Mouse (Mus musculus) embryonic facial prominence, embryonic 13.5 days (tissue): Measurements from ENCODE around the gene Veph1. TPM values are rescaled to one million over a fixed set of nuclear protein-coding genes. Genes with fewer than 3 reads are reported as not detected.
A peak's percentile ranks its signal among the peaks of the same experiment; 100 is the strongest.

Source experiments
- ATAC-seq: fragments of 200-750 bp; cut with Nextera tagmentation; 2 replicates; pipeline ENCODE4 v1.8.0; 2017; ENCODE audit warnings: low read depth; ENCODE audit not compliant: insufficient number of reproducible peaks, insufficient read depth, low FRiP score, low TSS enrichment
- H3K27ac ChIP-seq: fragments of 300-500 bp; sonication (generic); 2 replicates; pipeline ENCODE4 v1.5.1; 2015; ENCODE audit warnings: moderate library complexity, mild to moderate bottlenecking, inconsistent platforms
- H3K27me3 ChIP-seq: fragments of 300-500 bp; sonication (generic); 2 replicates; pipeline ENCODE4 v1.6.1; 2015; ENCODE audit warnings: mild to moderate bottlenecking, inconsistent platforms
- H3K36me3 ChIP-seq: fragments of 300-500 bp; sonication (generic); 2 replicates; pipeline ENCODE4 v1.6.1; 2015; ENCODE audit warnings: mild to moderate bottlenecking, inconsistent platforms
- H3K4me1 ChIP-seq: fragments of 300-500 bp; sonication (generic); 2 replicates; pipeline ENCODE4 v1.6.1; 2015; ENCODE audit warnings: inconsistent platforms
- H3K4me2 ChIP-seq: fragments of 300-500 bp; sonication (generic); 2 replicates; pipeline ENCODE4 v1.6.1; 2015; ENCODE audit warnings: moderate library complexity, mild to moderate bottlenecking, inconsistent platforms
- H3K4me3 ChIP-seq: fragments of 300-500 bp; sonication (generic); 2 replicates; pipeline ENCODE4 v1.5.1; 2015; ENCODE audit warnings: mild to moderate bottlenecking, inconsistent platforms
- H3K9ac ChIP-seq: fragments of 300-500 bp; sonication (generic); 2 replicates; pipeline ENCODE4 v1.6.1; 2015; ENCODE audit warnings: mild to moderate bottlenecking, inconsistent platforms
- H3K9me3 ChIP-seq: fragments of 300-500 bp; sonication (generic); 2 replicates; pipeline ENCODE4 v1.6.1; 2016; ENCODE audit warnings: inconsistent platforms
- WGBS: fragments of 180-500 bp; shearing (Covaris S2); methylation state at CpG from one replicate; pipeline ENCODE4 v1.1.7; 2015; ENCODE audit warnings: mixed read lengths; 5-methylcytosine and 5-hydroxymethylcytosine counted together
- polyA plus RNA-seq: library from polyadenylated mRNA; unstranded; fragments of >200 nt; fragmentation: Nextera tagmentation; extraction: Ambion mirVana; gene quantifications from 2 replicates; pipeline ENCODE4 v1.2.1, GENCODE M21; 2015

Veph1 gene
- polyA plus RNA-seq, 1 experiment from 2014 or later, result 2.8 TPM

DNA sequence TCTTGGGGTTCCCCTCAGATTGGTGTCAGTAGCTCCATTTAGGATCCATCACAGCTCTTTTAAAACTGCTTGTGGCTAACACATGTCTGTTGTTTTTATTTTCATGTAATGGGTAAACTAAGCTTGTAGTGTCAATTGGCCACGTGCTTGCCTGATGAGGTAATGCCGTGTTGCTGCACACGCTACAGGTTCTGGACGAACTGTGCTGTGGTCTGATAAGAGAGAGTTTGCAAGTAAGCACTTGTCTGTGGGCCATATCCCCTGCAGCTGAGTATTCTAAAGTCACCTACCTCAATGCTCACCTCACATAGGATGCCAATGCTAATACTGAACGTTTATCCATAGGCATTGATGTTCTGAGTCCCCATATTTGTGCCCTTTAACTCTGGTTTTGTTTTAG, 131.6 kb downstream of the Veph1 start:
- Histone ChIP-seq H3K4me1 (peaks cover 38% of the 10 kb centered on the region), H3K36me3 (no peaks in the 10 kb centered on the region), H3K9me3 (no peaks in the 10 kb centered on the region), H3K4me3 (no peak overlapping the region), H3K9ac (no peak overlapping the region), H3K27me3 (no peaks in the 10 kb centered on the region), H3K4me2 (no peak overlapping the region), H3K27ac (no peak overlapping the region)
- no peak for ATAC-seq
- WGBS, result 80% methylated on average over 5 of the region's 5 CpGs

DNA sequence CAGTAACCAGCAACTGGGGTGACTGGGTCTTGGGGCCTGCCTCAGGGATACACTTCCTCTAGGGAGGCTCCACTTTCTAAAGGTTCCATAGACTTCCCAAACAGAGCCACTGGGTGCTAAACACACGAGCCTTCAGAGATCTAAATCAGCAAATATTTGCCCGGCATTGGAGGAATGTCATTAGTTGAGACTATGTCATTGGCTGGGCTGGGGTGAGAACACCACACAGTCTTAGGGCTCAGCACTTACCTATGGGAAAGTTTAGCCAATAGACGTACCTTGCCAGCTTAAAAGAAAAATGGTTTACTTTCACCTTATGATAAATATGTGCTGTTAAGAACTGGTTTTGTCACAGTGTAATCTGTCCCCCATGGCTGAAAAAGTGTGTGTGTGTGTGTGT, 132.1 kb downstream of the Veph1 start:
- no peaks in the 10 kb centered on the region for H3K36me3 ChIP-seq
- H3K4me3 ChIP-seq, result no peak overlapping the region
- no peaks in the 10 kb centered on the region for H3K27me3 ChIP-seq
- H3K4me1 ChIP-seq, result peaks cover 38% of the 10 kb centered on the region
- no peaks in the 10 kb centered on the region for H3K9me3 ChIP-seq
- no peak for ATAC-seq
- no peak overlapping the region for H3K9ac ChIP-seq
- WGBS, result 68% methylated on average over 3 of the region's 3 CpGs
- no peak overlapping the region for H3K27ac ChIP-seq
- H3K4me2 ChIP-seq, result no peak overlapping the region

DNA sequence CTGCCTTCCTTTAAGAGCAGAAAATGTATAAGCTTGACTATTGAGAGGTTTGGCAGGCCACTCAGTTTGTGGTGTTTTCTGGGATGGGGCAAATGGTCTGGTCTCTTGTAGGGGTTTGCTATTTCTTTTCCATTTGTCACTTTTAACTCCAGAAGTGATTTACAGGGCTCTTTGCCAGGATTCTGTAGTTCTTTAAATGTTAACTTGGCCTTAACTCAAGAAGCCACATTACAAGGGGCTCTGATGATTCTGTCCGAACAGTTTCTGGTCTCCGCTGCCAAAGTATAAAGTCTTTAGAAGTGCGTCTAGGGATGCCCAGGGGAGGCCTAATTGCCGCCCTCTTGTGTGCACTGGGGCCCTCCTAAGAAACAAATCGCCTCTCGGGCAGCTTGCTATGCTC, 134.0 kb downstream of the Veph1 start:
- WGBS, result 48% methylated on average over 6 of the region's 6 CpGs
- no peak overlapping the region for H3K4me3 ChIP-seq
- H3K9ac ChIP-seq, result no peak overlapping the region

DNA sequence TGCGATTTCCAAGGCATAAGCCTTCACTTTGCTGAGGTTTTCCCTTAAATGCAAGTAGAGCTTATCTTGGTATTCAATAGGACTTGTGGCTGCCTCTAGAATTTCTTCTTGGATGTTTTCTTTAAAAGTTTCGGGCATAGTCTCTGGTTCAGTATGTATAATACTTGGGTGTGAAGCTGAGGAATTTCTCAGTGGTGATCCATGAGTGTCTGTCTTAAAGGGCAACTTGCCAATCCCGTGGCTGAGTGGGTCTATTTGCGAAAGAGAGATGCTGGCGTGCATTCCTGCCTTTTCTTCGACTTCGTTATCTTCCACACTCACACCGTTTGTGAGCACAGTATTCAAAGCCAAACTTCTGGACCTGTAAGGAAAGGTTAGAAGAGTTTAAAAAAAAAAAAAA, 138.7 kb downstream of the Veph1 start:
- Histone ChIP-seq H3K27me3 (no peaks in the 10 kb centered on the region), H3K27ac (no peak overlapping the region; the same call in 1 of the 2 replicates), H3K4me1 (peaks cover 13% of the 10 kb centered on the region; the same call in 1 of the 2 replicates), H3K9me3 (no peaks in the 10 kb centered on the region), H3K4me3 (no peak overlapping the region), H3K9ac (no peak overlapping the region), H3K4me2 (no peak overlapping the region), H3K36me3 (no peaks in the 10 kb centered on the region)
- ATAC-seq, result no peak
- 72% methylated on average over 8 of the region's 8 CpGs for WGBS

More for the DNA sequence above, 134.0 kb downstream of the Veph1 start:
- ATAC-seq, result no peak
- H3K4me2 ChIP-seq, result no peak overlapping the region
- H3K9me3 ChIP-seq, result no peaks in the 10 kb centered on the region
- peaks cover 38% of the 10 kb centered on the region for H3K4me1 ChIP-seq
- no peaks in the 10 kb centered on the region for H3K36me3 ChIP-seq
- H3K27ac ChIP-seq, result peak overlapping the region; percentile 55; the same call in 1 of the 2 replicates
- H3K27me3 ChIP-seq, result no peaks in the 10 kb centered on the region

DNA sequence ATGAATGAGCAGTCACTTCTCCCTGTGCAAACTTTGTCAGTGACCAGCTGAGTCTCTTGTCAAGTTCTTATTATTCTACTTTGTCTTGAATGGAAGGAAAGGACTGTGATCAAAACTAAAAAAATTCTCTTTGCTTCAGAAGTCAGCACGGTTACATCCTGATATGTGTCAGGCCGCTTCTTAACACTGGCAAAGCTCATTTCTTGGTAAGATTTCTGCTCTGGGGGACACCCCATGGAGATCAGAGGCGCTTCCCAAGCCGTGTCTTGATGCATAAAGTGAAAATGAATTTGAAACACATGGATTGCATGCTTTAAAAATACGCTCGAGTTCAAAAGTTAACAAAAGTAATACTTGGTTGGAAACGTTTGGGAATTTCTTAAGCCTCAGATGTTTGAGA, 159.0 kb downstream of the Veph1 start:
- Histone ChIP-seq H3K36me3 (no peaks in the 10 kb centered on the region), H3K27ac (no peak overlapping the region), H3K9ac (no peak overlapping the region), H3K9me3 (no peaks in the 10 kb centered on the region), H3K4me1 (peaks cover 26% of the 10 kb centered on the region), H3K27me3 (no peaks in the 10 kb centered on the region), H3K4me3 (no peak overlapping the region), H3K4me2 (no peak overlapping the region)
- no peak for ATAC-seq
- 38% methylated on average over 7 of the region's 7 CpGs for WGBS

DNA sequence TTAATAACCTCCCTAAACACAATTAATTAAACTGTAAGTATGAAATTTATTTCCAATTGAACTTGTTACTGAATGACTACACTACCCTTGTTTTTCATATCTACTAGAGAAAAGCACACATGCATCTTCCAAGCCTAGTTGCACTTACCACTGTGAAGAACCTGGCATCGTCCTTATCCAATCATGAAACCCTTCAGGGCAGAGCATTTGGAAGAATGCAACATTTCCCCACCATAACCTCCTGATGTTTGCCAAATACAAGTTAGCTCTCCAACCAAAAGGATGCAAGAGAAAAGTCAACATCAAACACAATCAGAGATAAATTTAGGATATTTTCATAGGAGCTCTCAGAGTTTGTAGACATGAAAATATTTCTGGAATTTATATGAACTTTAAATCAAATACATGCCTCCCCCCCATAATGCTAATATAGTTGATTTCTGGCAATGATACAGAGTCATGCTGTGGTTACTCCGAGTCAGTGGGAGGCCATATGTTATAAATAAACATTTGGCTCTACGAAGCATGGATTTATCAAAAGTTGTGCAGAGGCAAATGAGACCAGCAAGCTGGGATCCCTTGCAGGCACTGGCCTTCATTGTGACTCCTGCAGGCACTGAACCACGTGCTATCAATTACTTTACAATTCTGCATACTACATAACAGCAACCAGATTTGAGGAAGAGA, 165.2 kb downstream of the Veph1 start:
- H3K4me1 ChIP-seq, result peaks cover 35% of the 10 kb centered on the region
- no peak overlapping the region for H3K4me3 ChIP-seq
- H3K9ac ChIP-seq, result no peak overlapping the region
- H3K27me3 ChIP-seq, result no peaks in the 10 kb centered on the region
- H3K4me2 ChIP-seq, result no peak overlapping the region
- H3K27ac ChIP-seq, result peak overlapping the region; percentile 72
- H3K36me3 ChIP-seq, result no peaks in the 10 kb centered on the region
- H3K9me3 ChIP-seq, result no peaks in the 10 kb centered on the region
- ATAC-seq, result peak; percentile 68; the same call in 1 of the 2 replicates
- WGBS, result 21% methylated on average over 4 of the region's 4 CpGs

DNA sequence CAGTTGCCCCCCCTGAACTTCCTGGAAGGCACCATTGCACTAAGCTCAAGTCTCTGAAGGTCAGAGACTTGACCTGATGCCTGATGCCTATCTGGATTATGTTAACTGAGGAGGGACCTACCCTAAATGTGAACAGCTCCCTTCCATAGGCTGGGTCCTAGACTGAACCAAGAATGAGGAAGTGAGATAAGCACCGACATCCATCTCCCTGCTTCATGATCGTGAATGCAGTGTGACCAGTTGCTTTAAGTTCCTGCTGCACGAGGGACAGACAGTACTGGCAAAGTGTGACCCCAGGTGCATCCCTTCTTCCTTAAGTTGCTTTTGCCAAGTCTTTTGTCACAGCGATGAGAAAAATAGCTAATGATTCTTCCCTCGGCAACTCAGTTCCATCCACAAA, 166.9 kb downstream of the Veph1 start:
- no peak overlapping the region for H3K4me2 ChIP-seq
- H3K27ac ChIP-seq, result no peak overlapping the region
- no peak for ATAC-seq
- no peak overlapping the region for H3K9ac ChIP-seq
- no peaks in the 10 kb centered on the region for H3K36me3 ChIP-seq
- H3K4me3 ChIP-seq, result no peak overlapping the region
- 60% methylated on average over 5 of the region's 5 CpGs for WGBS
- peaks cover 27% of the 10 kb centered on the region for H3K4me1 ChIP-seq
- H3K9me3 ChIP-seq, result no peaks in the 10 kb centered on the region
- H3K27me3 ChIP-seq, result no peaks in the 10 kb centered on the region

DNA sequence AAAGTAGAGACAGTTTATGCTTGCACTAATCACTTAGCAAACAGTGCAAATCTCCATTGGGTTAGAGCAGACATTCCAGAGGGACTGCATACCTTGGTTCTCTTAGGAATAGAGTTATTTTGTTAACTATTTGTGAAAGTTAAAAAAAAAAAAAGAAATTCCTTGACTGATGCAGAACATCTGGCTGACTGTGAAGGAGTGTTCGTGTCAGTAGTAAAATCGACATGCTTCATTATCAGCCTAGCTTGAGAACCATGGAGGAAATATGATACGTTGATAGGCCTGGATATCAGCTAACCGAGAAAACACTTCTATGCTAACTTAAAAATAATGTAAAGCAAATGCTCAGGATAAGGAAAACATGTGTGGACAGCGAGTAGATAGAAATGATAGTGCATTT, 191.1 kb downstream of the Veph1 start:
- no peak for ATAC-seq
- Histone ChIP-seq H3K4me1 (peaks cover 22% of the 10 kb centered on the region), H3K4me2 (peak overlapping the region; percentile 11; the same call in 1 of the 2 replicates), H3K4me3 (no peak overlapping the region), H3K9me3 (no peaks in the 10 kb centered on the region), H3K27ac (peak overlapping the region; percentile 57; the same call in 1 of the 2 replicates), H3K36me3 (no peaks in the 10 kb centered on the region), H3K9ac (no peak overlapping the region), H3K27me3 (no peaks in the 10 kb centered on the region)
- WGBS, result 11% methylated on average over 5 of the region's 5 CpGs

GRCm38 (mm10) chr3:66102599-66102932, 194.1 kb downstream of the Veph1 start:
- H3K9me3 ChIP-seq, result no peaks in the 10 kb centered on the region
- H3K27me3 ChIP-seq, result no peaks in the 10 kb centered on the region
- no peak overlapping the region for H3K9ac ChIP-seq
- WGBS, result 93% methylated on average over 3 of the region's 3 CpGs
- H3K36me3 ChIP-seq, result no peaks in the 10 kb centered on the region
- H3K4me2 ChIP-seq, result no peak overlapping the region
- H3K4me1 ChIP-seq, result peaks cover 15% of the 10 kb centered on the region
- no peak for ATAC-seq
- H3K4me3 ChIP-seq, result no peak overlapping the region
- H3K27ac ChIP-seq, result no peak overlapping the region

DNA sequence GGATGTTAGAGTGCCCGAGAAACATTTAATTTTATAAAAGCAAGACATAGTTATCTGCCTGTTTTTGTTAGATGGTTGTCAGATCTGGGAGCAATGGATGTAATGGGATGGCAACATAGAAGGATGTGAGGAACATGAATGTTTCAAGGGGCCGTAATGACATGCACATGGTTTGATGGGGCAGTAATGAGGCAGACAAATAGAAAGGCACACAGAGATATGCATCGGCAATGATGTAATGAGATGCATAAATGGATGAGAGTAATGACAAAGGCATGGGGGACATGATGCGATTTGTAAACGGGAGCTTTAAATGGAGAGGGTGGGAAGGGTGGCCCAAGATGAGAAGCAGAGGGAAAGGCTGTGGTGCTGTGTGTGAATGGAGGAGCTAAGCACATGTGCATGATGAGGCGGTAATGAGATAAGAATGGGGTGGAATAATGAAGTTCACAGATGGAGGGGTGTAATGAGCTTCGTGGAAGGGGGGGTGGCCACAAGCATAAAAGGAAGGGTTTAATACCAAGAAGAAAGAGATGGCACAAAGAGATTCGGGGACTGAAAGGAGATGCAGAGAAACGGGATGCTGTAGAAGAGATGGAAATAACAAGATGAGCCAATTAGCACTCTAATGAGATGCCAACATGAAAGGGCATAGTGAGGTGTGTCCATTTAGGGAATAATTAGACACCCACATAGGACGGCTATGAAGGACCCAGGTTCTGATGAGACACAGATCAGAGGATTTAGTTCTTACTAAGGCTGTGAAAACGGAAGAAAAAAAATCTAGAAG, 194.6 kb downstream of the Veph1 start:
- no peak overlapping the region for H3K9ac ChIP-seq
- ATAC-seq, result no peak
- H3K4me1 ChIP-seq, result peaks cover 15% of the 10 kb centered on the region
- no peak overlapping the region for H3K27ac ChIP-seq
- H3K4me3 ChIP-seq, result no peak overlapping the region
- H3K36me3 ChIP-seq, result no peaks in the 10 kb centered on the region
- H3K4me2 ChIP-seq, result no peak overlapping the region
- no peaks in the 10 kb centered on the region for H3K9me3 ChIP-seq
- no peaks in the 10 kb centered on the region for H3K27me3 ChIP-seq
- WGBS, result 70% methylated on average over 11 of the region's 11 CpGs

DNA sequence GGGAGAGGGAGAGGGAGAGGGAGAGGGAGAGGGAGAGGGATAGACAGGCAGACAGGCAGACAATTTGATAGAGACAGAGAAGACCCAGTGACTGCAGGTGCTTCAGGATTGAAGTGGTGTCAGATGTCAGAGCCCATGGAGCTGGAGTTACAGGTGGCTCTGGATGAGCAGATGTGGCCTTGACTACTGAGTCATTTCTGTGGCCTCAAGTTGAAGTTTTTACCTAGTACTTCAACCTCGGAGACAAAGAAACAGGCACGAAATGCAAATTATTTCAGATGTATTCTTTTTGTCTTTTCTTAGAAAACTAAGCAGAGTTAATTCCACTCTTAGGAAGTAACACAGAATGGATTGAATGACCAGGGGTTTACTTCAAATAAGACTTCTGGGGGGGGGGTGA, 195.6 kb downstream of the Veph1 start:
- Histone ChIP-seq H3K9me3 (no peaks in the 10 kb centered on the region), H3K27ac (no peak overlapping the region), H3K9ac (no peak overlapping the region), H3K4me3 (no peak overlapping the region), H3K36me3 (no peaks in the 10 kb centered on the region), H3K4me2 (no peak overlapping the region), H3K4me1 (peaks cover 13% of the 10 kb centered on the region), H3K27me3 (no peaks in the 10 kb centered on the region)
- WGBS, result 76% methylated on average over 2 of the region's 2 CpGs
- no peak for ATAC-seq

DNA sequence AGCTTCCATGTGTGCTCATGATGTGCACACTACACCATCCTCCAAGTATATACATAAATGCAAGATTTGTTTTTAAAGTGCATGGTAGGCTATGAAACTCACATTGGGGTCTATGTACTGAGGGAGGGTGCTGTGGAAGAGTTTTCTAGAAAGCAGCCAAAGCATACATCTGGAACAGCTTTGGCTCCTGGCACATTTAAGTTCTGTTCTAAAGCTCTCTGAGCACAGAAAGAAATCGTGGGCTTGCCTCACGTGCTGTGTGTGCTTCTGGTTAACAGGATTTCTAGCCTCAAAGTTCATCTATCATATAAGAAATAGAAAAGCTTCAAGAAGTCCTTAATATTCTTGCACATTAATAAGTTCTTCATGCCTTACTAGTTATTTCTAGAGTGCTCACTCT, 204.9 kb downstream of the Veph1 start:
- H3K4me3 ChIP-seq, result no peak overlapping the region
- H3K4me2 ChIP-seq, result no peak overlapping the region
- no peaks in the 10 kb centered on the region for H3K27me3 ChIP-seq
- 37% methylated on average over 2 of the region's 2 CpGs for whole genome bisulfite sequencing
- no peak overlapping the region for H3K9ac ChIP-seq
- H3K36me3 ChIP-seq, result no peaks in the 10 kb centered on the region
- H3K9me3 ChIP-seq, result no peaks in the 10 kb centered on the region
- no peak overlapping the region for H3K27ac ChIP-seq
- peaks cover 3% of the 10 kb centered on the region; the same call in 1 of the 2 replicates for H3K4me1 ChIP-seq
- ATAC-seq, result no peak
